Mouse (Mus musculus) urinary bladder, postnatal 36 days (tissue): Measurements from ENCODE around the gene Tent5c.

ENCODE experiments used
- DNase-seq, 2 experiments: peaks; one replicate each; pipeline ENCODE4 v3.0.0; 2022; ENCODE audit warnings: low spot score in 2 of 2, mixed read lengths in 1 of 2

Tent5c gene

GRCm38 (mm10) chr3:100489133-100490009 lies at the start of gene Tent5c:
Gene Tent5c, minus strand, starts transcription at chr3:100489324.
- peak; percentile 89 to 95 for DNase-seq

- DNase-seq, result no peak
These were observed 47.6 kb upstream of the Tent5c start for GRCm38 (mm10) chr3:100536686-100537085.

GRCm38 (mm10) chr3:100535902-100536301 lies 46.8 kb upstream of the Tent5c start:
- no peak for DNase-seq

- no peak for DNase-seq
These were observed 46.2 kb upstream of the Tent5c start for GRCm38 (mm10) chr3:100535298-100535697.

GRCm38 (mm10) chr3:100534394-100534793 lies 45.3 kb upstream of the Tent5c start:
- no peak for DNase-seq

- no peak for DNase-seq
These were observed 44.3 kb upstream of the Tent5c start for GRCm38 (mm10) chr3:100533429-100533828.

- DNase-seq, result no peak
These were observed 41.8 kb upstream of the Tent5c start for GRCm38 (mm10) chr3:100530919-100531318.

- DNase-seq, result no peak
These were observed 41.2 kb upstream of the Tent5c start for GRCm38 (mm10) chr3:100530244-100530788.

- no peak for DNase-seq
These were observed 33.5 kb upstream of the Tent5c start for GRCm38 (mm10) chr3:100522671-100523070.

- DNase-seq, result no peak
These were observed 32.5 kb upstream of the Tent5c start for GRCm38 (mm10) chr3:100521626-100522025.

GRCm38 (mm10) chr3:100515754-100516141 lies 26.6 kb upstream of the Tent5c start:
- no peak for DNase-seq

GRCm38 (mm10) chr3:100515093-100515753 lies 26.1 kb upstream of the Tent5c start:
- DNase-seq, result no peak

- DNase-seq, result no peak
These were observed 18.1 kb upstream of the Tent5c start for GRCm38 (mm10) chr3:100507174-100507573.

- no peak for DNase-seq
These were observed 17.6 kb upstream of the Tent5c start for GRCm38 (mm10) chr3:100506715-100507114.

GRCm38 (mm10) chr3:100503882-100504281 lies 14.8 kb upstream of the Tent5c start:
- DNase-seq, result no peak

GRCm38 (mm10) chr3:100502516-100502915 lies 13.4 kb upstream of the Tent5c start:
- DNase-seq, result no peak

GRCm38 (mm10) chr3:100501899-100502298 lies 12.8 kb upstream of the Tent5c start:
- no peak for DNase-seq

GRCm38 (mm10) chr3:100496081-100496480 lies 7.0 kb upstream of the Tent5c start:
- no peak for DNase-seq

- no peak for DNase-seq
These were observed 6.3 kb upstream of the Tent5c start for GRCm38 (mm10) chr3:100495456-100495855.

GRCm38 (mm10) chr3:100494912-100495311 lies 5.8 kb upstream of the Tent5c start:
- DNase-seq, result no peak

GRCm38 (mm10) chr3:100490010-100490300 lies 831 bp upstream of the Tent5c start:
- DNase-seq, result no peak

GRCm38 (mm10) chr3:100488251-100489132 lies 632 bp downstream of the Tent5c start:
- DNase-seq, result peak; percentile 51 to 75
